Mouse (Mus musculus) left cerebral cortex, adult 11 months (tissue): ENCODE data around the gene Dnajb14.
A peak's percentile ranks its signal among the peaks of the same experiment; 100 is the strongest.
"Not testable (repeated sequence)": the region's sequence is repeated elsewhere in the genome, so short reads cannot be mapped to it uniquely, and the experiment has no call there.

Source experiments
- DNase-seq: peaks from one replicate; pipeline ENCODE4 v3.0.0; 2022; ENCODE audit warnings: low spot score

Gene Dnajb14

GRCm38 (mm10) chr3:137952914-137953880 is 85.7 kb downstream of the Dnajb14 start:
- peak; percentile 55 for DNase-seq

DNA sequence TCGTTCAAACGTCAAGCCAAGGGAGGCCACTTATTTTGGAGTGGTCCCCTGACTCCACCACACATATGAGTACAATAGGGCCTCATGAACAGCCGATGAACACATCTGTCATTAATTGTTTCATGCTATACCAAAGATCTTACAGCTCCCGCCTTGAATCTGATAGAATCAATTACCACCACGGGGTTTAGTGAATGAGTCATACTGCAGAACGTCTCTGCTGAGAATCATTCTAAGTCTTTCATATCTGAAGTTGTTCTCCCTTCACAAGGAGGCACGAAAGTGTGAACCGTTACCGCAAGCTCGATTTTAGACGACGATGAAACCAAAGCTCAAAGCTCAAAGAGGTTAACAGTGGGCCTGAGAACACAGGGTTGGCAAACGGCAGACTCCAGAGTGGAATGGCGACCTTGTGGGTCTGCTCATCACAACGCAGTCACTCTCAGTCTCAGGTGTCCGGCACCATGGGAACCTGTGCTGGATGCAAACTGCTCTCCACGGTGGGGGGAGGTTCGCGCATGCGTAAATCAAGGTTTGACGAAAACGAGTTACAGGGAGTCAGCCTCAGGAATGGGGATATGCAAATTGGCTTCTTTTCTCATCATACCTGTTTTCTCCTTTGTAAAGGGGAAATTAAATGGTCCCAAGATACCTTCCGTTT is 86.9 kb downstream of the Dnajb14 start:
- no peak for DNase-seq

GRCm38 (mm10) chr3:137955560-137956081 is 88.1 kb downstream of the Dnajb14 start:
- DNase-seq = no peak

DNA sequence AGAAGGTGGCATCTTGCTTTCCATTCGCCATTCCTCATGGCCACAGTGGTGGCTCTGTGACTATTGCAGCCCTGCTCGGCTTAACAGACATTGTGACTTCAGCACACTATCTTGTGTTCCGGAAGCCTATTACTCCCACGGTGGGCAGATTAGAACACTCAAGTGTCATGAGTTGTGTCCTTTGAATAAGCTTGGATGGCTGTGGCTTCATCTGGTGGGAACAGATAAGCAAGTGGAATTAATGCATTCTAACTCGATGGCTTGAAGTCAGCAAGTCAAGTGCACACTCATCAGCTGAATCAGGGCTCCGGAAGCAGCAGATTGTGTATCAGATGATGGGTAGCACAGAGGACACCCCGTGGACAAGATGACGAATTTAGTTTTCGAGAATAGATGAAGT is 90.4 kb downstream of the Dnajb14 start:
- no peak for DNase-seq

DNA sequence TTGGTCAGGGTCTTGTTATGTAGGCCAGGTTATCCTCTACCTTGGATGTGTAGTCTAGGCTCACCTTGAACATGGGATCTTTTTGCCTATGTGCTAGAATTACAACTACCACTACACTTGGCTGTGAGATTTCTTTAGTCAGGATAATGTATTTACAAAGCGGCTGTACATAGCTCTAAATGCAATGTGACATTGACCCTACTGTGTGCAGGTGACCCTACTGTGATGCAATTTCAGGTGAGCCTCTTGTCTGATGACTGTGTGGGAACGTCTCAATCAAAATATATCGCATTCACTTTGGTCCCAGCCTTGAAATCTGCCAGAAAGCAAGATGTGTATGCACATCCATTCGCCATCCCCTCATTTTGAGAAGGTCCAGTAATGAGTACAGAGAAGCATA is 90.9 kb downstream of the Dnajb14 start:
- DNase-seq = no peak

GRCm38 (mm10) chr3:137959456-137959855 is 92.0 kb downstream of the Dnajb14 start:
- no peak for DNase-seq

- no peak for DNase-seq
Observed at GRCm38 (mm10) chr3:137961736-137962385, 94.4 kb downstream of the Dnajb14 start.

- no peak for DNase-seq
Observed at GRCm38 (mm10) chr3:137963508-137963907, 96.0 kb downstream of the Dnajb14 start.

- not testable (repeated sequence) for DNase-seq
Observed at GRCm38 (mm10) chr3:137964014-137964413, 96.5 kb downstream of the Dnajb14 start.
